Mouse (Mus musculus) frontal cortex, postnatal 14 days (tissue): ENCODE measurements around the gene Gm10277.

Source experiments
- DNase-seq, 2 experiments: peaks; one replicate each; pipeline ENCODE4 v3.0.0; 2022; ENCODE audit warnings: low spot score in 2 of 2

Gm10277 gene

DNA sequence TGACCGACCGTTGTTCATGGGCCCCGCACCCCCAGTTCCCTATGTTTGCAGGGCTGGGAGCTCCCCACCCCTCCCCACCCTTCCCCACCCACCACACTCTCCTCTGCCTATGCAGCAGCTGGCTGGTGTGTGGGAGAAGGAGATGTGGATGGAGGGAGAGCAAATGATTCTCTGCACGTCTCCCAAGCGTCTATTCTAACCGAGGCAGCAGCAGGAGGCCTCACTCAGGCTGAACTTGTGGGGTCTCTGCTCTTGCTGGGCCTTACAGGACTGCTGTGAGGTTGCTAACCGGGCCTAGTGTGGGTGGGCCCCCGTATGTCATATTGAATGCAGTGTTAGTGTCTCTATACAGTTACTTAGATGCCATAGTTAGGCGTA is 12.9 kb upstream of the Gm10277 start:
- peak in 1 of 2 experiments; percentile 15 for DNase-seq

DNA sequence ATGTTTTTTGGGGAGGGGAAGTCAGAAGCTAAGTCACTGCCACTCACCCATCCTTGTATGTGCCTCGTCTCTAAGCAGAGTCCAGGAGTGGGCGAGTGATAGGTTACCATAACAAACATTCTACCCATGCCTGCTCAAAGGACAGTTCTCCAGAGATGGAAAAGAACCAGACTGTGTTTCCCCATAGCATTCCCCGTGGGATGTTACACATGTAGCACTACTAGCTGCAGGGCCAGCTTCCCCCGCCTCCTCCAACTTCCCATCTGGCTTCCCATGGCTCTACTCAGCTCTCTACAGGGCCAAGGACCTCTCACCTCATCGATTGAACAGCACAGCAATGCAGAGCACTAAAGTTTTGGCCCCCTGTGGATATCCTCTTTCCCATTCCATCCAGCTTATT is 7.7 kb upstream of the Gm10277 start:
- no peak for DNase-seq

DNA sequence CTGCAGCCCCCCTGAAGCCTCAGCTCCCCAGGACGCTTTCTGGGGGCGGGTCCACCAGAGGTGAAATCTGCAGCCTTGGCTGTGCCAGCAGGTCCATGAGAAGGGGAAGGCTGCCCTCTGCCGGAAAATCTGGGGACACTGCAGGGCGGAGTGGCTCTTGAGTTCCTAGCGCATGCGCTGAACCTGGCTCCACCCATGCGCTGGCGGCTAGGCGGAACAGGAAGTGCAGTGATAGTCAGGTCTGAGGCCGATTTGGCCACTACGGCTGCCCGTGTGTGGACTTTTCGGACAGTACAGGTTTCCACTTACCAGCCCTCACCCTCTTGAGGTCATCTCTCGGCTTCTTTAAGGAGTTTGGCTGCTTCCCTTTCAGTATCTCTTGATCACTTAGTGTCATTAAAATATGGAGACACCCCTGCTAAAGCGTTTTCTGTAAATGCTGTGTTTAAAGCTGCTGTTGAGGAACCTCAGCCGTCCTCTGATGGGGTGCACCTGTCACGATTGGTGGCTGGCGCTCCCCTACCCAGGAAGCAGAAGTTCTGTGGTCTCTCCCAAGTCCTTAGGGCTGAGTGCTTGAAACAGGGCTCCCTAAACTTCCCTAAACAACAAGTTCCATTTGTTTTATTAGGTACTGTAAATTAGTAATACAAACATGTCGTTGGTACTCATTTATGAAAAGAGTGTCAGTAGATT is 5.8 kb upstream of the Gm10277 start:
- peak; percentile 90 to 95 for DNase-seq

GRCm38 (mm10) chr11:77792566-77792909 is 5.0 kb upstream of the Gm10277 start:
- DNase-seq, result no peak

GRCm38 (mm10) chr11:77791752-77792565 is 4.4 kb upstream of the Gm10277 start:
- peak in 1 of 2 experiments; percentile 28 for DNase-seq

DNA sequence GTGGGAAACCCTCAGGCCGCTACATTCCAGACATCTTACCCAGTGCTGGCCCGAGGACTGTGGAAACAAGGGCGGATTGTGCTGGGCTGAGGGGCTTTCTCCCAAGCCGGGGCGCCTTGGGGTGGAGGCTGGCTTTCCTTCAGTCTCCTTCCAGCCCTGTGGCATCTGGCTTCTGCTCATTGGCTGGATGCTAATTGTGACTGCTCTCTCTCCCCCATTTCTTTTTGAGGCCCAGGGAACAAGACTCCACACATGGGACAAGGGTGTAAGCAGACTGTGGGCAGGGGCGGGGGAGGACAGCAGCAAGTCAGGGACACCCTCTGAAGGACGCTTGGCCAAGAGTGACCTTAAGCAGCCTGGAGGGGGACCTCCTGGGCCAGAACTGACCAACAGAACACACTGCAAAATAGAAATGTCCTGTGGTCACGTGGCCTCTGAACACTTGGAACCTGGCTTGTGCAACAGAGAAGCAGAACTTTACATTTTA is 3.7 kb upstream of the Gm10277 start:
- peak in 1 of 2 experiments; percentile 16 for DNase-seq

DNA sequence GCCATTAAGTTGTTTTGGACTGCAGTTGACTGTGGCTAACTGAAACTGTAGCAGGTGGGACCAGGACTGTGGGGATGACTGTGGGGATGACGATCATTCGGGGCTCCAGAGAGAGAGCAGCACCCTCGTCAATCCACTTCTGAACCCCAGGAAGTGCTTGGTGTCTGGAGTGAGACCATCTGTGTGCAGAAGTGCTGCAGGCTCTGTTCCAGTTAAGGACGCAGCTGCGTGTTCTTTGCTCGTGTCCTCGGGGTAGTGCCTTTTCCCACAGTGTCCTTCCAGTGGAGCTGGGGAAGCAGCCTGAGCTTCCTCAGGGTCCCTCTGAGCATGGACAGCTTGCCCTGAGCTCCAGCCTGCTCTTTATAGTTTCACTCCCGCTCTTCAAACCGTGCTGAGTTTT is 2.7 kb upstream of the Gm10277 start:
- no peak for DNase-seq

DNA sequence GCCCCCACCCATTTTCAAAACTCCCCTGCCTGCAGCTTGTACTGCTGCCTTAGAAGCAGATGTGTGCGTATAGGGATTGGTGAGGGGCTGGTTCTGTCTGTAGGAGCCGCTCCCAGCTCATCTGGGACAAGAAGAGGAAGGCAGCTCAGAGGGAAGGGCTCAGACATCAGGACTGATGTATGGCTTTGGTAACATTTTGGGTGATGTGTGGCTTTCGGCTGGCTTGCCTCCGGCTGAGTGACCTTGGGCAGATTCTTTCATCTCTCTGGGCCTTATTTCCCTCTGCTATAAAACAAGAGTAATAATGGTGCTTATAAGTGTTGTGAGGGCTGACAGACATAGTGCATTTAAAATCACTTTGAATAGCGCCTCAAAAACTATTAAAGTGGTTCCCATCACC is 2.0 kb upstream of the Gm10277 start:
- DNase-seq, result no peak

GRCm38 (mm10) chr11:77785768-77786561 is 1.6 kb downstream of the Gm10277 start:
- DNase-seq, result no peak

GRCm38 (mm10) chr11:77785396-77785767 is 2.2 kb downstream of the Gm10277 start:
- no peak for DNase-seq

DNA sequence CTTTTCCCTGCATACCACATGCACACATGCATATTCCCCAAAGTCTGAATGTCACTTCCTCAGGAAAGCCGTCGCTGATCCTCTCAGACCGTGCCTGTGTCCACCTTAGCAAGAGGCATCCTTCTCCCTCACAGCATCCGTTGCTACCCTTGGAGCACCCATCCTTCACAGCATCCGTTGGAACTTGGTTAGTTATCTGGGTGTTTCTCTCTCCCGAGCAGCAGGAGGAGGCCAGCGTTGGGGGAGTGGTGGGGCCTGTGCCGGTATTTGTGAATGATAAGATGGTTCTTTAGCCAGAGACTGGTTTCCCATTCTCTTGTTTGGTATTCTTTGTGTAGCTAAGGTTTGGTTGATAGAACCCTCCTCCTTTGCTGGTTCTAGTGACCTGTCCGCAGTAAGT is 2.7 kb downstream of the Gm10277 start:
- no peak for DNase-seq

DNA sequence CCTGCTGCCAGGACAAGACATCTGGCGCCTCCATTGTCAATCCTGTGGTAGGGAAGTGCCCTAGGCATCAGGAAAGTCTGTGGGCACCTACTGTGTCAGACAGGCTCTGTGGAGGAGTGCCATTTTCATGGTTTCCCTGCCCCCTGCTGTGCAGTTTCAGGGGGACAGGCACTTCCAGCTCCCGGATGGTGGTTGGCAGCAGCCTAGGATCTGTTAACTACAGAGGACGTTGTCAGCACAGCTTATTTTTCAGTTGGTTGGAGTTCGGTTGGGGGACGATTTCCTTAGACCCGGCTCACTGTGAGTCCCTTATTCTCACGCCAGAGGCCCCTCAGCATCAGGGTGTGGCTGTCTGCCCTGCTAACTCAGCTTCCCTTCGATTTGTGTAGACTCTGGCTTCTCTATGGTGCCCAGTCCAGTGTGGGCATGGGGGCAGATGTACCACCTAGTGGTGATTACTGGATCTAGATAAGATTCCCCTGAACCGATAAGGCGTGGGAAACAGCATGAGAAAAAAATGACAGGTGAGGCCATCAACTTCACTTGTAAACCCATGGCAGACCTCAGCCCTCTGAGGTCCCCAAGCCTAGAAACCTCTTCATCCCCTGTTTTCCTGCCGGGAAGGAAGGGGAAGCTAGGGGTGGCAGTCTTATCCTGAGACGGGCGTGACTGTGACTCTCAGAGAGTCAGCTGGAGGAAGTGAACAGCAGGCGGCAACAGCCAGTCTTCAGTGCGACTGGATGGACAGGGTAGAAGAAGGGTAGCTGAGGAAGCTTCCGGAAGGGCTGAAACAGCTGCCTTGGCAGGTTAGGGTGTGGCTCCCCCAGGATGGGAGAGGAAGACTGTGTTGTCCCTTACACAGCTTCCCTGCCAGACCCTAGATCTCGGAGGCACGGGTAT is 3.5 kb downstream of the Gm10277 start:
- no peak for DNase-seq

- no peak for DNase-seq
These were observed 4.3 kb downstream of the Gm10277 start for GRCm38 (mm10) chr11:77783211-77783746.

GRCm38 (mm10) chr11:77782104-77782815 is 5.3 kb downstream of the Gm10277 start:
- DNase-seq, result no peak

- no peak for DNase-seq
These were observed 6.5 kb downstream of the Gm10277 start for GRCm38 (mm10) chr11:77781088-77781487.

DNA sequence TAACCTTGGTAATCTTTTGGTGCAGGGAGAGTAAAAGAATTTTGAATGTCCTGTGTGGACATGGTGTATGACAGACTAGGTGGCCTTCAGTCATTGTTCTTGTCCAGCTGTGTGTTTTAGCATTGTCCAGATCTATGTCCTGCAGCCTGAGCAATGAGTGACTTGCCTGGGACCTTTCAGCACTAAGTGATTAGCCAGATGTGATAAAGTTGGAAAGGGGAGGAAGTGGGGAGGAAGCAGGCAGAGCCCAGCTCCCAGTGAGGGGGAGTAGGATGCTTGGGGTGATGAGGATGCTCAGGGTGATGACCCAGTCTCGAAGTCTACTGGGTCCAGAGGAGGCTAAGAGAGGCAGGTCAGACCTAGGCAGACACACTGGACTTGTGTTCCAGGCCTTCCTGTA is 8.3 kb downstream of the Gm10277 start:
- DNase-seq, result no peak

DNA sequence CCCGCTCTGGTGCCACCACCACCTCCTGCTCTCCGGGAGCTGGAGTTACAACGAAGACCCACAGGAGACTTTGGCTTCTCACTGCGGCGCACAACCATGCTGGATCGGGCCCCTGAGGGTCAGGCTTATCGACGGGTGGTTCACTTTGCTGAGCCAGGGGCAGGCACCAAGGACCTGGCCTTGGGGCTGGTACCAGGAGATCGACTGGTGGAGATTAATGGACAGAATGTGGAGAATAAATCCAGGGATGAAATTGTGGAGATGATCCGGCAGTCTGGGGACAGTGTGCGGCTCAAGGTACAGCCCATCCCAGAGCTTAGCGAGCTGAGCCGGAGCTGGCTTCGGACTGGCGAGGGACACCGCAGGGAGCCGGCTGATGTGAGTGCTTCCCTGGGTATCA is 9.6 kb downstream of the Gm10277 start:
- DNase-seq, result no peak

- DNase-seq, result no peak
These were observed 10.1 kb downstream of the Gm10277 start for GRCm38 (mm10) chr11:77777436-77777835.

- no peak for DNase-seq
These were observed 11.7 kb downstream of the Gm10277 start for GRCm38 (mm10) chr11:77775701-77776400.
